In genomic region chr19:15801811-15802486, GRCm38 (mm10) we compare ENCODE assay signal across 8 mouse cellular contexts.
DNase-seq lines count a peak whose midpoint lies in the region; ATAC-seq and TF ChIP-seq lines count a peak whose summit lies in the region.

No protein-coding gene starts in this region.

- H3K4me3 ChIP-seq in ES-Bruce4 (ENCODE audit: low read depth, low read length), result no peak overlapping the region
- peak overlapping the region; percentile 36 for H3K4me3 ChIP-seq in forebrain, postnatal 0 days (ENCODE audit: low read depth, low read length)
- peak overlapping the region; percentile 23 for H3K4me3 ChIP-seq in lung, embryonic 14.5 days (ENCODE audit: low read depth, low read length)
- peak overlapping the region; percentile 26; the same call in 1 of the 2 replicates for H3K4me3 ChIP-seq in olfactory bulb, adult 2 months (ENCODE audit: insufficient read depth, low read depth, low read length)

- H3K27ac ChIP-seq in ES-Bruce4 (ENCODE audit: insufficient read depth, low read length), result no peak overlapping the region
- peak overlapping the region; percentile 64 for H3K27ac ChIP-seq in forebrain, postnatal 0 days (ENCODE audit: low read depth, low read length)
- H3K27ac ChIP-seq in lung, embryonic 14.5 days (ENCODE audit: low read depth), result no peak overlapping the region
- peak overlapping the region; percentile 34; the same call in 1 of the 2 replicates for H3K27ac ChIP-seq in olfactory bulb, adult 2 months (ENCODE audit: insufficient read depth, low read depth, low read length)

- H3K9ac ChIP-seq in ES-Bruce4 (ENCODE audit: low read depth, poor library complexity, severe bottlenecking), result no peak overlapping the region
- H3K9ac ChIP-seq in forebrain, postnatal 0 days, result peak overlapping the region; percentile 39; the same call in 1 of the 2 replicates
- no peak overlapping the region; the same call in 1 of the 2 replicates for H3K9ac ChIP-seq in lung, embryonic 14.5 days

- no peaks in the 10 kb centered on the region for H3K9me3 ChIP-seq in ES-Bruce4 (replicated peaks; ENCODE audit: control insufficient read depth, insufficient read depth, low read length, poor library complexity, severe bottlenecking)
- H3K9me3 ChIP-seq in forebrain, postnatal 0 days (ENCODE audit: low read length), result no peaks in the 10 kb centered on the region
- no peaks in the 10 kb centered on the region for H3K9me3 ChIP-seq in lung, embryonic 14.5 days (ENCODE audit: low read depth, low read length)

- H3K27me3 ChIP-seq in ES-Bruce4 (ENCODE audit: control insufficient read depth, insufficient read depth, low read length, poor library complexity, severe bottlenecking), result peaks cover 1% of the 10 kb centered on the region
- no peaks in the 10 kb centered on the region for H3K27me3 ChIP-seq in forebrain, postnatal 0 days (ENCODE audit: insufficient read depth, low read length)
- H3K27me3 ChIP-seq in lung, embryonic 14.5 days (ENCODE audit: insufficient read depth, low read length), result no peaks in the 10 kb centered on the region

- ATAC-seq in forebrain, postnatal 0 days, result peak; percentile 90
- peak; percentile 88 for ATAC-seq in lung, embryonic 14.5 days (ENCODE audit: insufficient read depth)

- peaks cover 2% of the 10 kb centered on the region for H3K4me1 ChIP-seq in ES-Bruce4 (ENCODE audit: control insufficient read depth, insufficient read depth, low read length)
- peaks cover 15% of the 10 kb centered on the region; the same call in 1 of the 2 replicates for H3K4me1 ChIP-seq in forebrain, postnatal 0 days (ENCODE audit: insufficient read depth)
- H3K4me1 ChIP-seq in lung, embryonic 14.5 days (ENCODE audit: insufficient read depth), result peaks cover 3% of the 10 kb centered on the region; the same call in 1 of the 2 replicates
- peaks cover 5% of the 10 kb centered on the region; the same call in 1 of the 2 replicates for H3K4me1 ChIP-seq in olfactory bulb, adult 2 months (ENCODE audit: control insufficient read depth, insufficient read depth, low read length)

- TF ChIP-seq EP300 in ES-Bruce4 (IDR thresholded peaks at IDR 0.05; ENCODE audit: insufficient read depth, low read depth, low read length), result no peak

- TF ChIP-seq CTCF in ES-Bruce4 (IDR thresholded peaks at IDR 0.05; ENCODE audit: low read depth, low read length), result peak; percentile 79
- TF ChIP-seq CTCF in forebrain, postnatal 0 days (IDR thresholded peaks at IDR 0.05; ENCODE audit: low read depth), result peak; percentile 96
- peak; percentile 92 for TF ChIP-seq CTCF in lung, embryonic 14.5 days (IDR thresholded peaks at IDR 0.05; ENCODE audit: low read depth)
- peak; percentile 38; the same call in 1 of the 2 replicates for TF ChIP-seq CTCF in olfactory bulb, adult 2 months (IDR thresholded peaks at IDR 0.05; ENCODE audit: insufficient read depth, low read depth, low read length)

- WGBS in forebrain, postnatal 0 days, result 3% methylated on average over 17 of the region's 17 CpGs
- 3% methylated on average over 17 of the region's 17 CpGs for WGBS in lung, embryonic 14.5 days
- WGBS in olfactory bulb, adult 2 months, result 3% methylated on average over 17 of the region's 17 CpGs

- H3K36me3 ChIP-seq in ES-Bruce4 (ENCODE audit: control insufficient read depth, insufficient read depth, low read length, poor library complexity, severe bottlenecking), result no peaks in the 10 kb centered on the region
- no peaks in the 10 kb centered on the region for H3K36me3 ChIP-seq in forebrain, postnatal 0 days (ENCODE audit: insufficient read depth)
- no peaks in the 10 kb centered on the region for H3K36me3 ChIP-seq in lung, embryonic 14.5 days (ENCODE audit: insufficient read depth)

- H3K4me2 ChIP-seq in forebrain, postnatal 0 days (ENCODE audit: low read depth), result peak overlapping the region; percentile 54
- H3K4me2 ChIP-seq in lung, embryonic 14.5 days, result peak overlapping the region; percentile 56

- peak; percentile 57 for DNase-seq in cerebellum, adult 11-12 months
- peak; percentile 95 for DNase-seq in forebrain, postnatal 0 days
- DNase-seq in heart, postnatal 4 days, result peak; percentile 78
- DNase-seq in layer of hippocampus, adult 8-10 months (ENCODE audit: low spot score in 2 of 2), result peak; percentile 87 to 88
- DNase-seq in lung, embryonic 14.5 days, result peak; percentile 97
- peak; percentile 9 to 18 for DNase-seq in thymus, adult 18-20 months

- no peak for TF ChIP-seq POLR2A in ES-Bruce4 (IDR thresholded peaks at IDR 0.05; ENCODE audit: insufficient read depth, low read length)
- no peak for TF ChIP-seq POLR2A in olfactory bulb, adult 2 months (IDR thresholded peaks at IDR 0.05; ENCODE audit: insufficient read depth, low read depth, low read length)

Comparison
In these comparisons a context has a peak if more than half of its experiments do, and no peak if none do; other contexts are left out.
1. H3K27ac ChIP-seq: peak in forebrain, postnatal 0 days (single experiment) and olfactory bulb, adult 2 months (single experiment); none in ES-Bruce4 (single experiment) and lung, embryonic 14.5 days (single experiment).
2. CTCF ChIP-seq: peak in every context shown above with its lines; median percentile 96 in forebrain, postnatal 0 days; 92 in lung, embryonic 14.5 days; 79 in ES-Bruce4; 38 in olfactory bulb, adult 2 months.
3. DNase-seq: peak in every context shown above with its lines; median percentile 97 in lung, embryonic 14.5 days; 95 in forebrain, postnatal 0 days; 88 in layer of hippocampus, adult 8-10 months; 78 in heart, postnatal 4 days; 57 in cerebellum, adult 11-12 months; 14 in thymus, adult 18-20 months.